Mouse (Mus musculus): ENCODE measurements at regions not wholly inside any gene's neighbourhood (a gene's known extent, or its start where the extent isn't known, plus 50 kb on each side); places are given as distances from the start of the nearest gene placed in this dataset.

DNA sequence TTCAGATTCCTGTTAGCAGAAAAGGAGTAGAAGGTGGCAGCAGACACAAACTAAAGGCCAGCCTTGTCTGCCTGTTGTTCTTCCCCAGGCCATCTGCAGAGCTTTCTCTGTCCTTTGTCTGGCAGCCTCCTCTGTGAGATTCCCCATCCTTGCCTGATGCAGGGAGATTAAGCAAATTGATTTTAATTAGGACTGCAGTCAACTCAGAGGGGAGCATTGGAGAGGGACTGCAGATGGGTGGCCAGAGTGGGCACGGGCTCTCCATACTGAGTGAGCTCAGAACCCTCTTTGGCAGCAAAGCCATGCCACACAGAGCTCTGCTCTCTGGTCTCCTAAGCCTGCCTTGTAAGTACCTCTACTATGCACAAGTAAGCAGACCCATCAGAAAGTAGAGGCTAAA is 158.5 kb downstream of the Maf start:
- DNase-seq, result no peak

DNA sequence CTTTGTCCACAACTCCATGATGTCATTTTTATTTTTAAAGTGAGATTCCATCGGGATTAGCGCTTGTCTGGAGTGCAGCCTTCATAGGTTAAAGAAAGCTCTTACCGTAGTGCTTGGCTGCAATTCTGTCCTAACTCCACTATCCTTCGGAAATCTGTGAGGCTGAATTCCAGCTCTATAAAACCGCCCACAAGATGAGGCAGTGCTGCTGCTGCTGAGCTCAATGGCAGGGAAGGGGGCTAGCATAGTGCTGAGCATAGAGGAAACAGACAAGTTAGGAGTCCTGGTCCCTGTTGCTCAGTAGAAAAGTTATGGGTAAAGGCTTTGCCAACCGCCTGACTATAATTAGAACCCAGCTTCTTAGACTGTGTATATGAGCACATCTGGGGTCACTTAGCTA is 163.5 kb downstream of the Maf start:
- no peak for DNase-seq

DNA sequence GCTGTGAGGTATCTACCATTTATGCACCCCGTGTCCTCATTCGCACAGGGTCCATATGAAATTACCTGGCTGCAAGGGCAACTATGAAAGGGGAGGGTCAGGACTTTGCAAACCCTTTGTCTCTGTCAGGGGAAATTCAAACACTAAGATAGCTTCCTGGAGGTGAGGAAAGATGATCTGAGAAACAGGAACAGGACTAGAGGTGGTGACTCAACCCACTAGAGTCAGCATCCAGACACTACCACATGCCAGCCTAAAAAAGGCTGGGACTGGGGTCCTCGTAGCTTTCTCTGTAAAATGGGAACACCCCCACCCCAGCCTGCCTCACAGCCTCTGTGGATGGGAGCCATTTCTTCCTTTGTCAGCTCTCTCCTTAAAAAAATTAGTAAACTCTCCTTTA is 164.7 kb downstream of the Maf start:
- DNase-seq, result no peak

DNA sequence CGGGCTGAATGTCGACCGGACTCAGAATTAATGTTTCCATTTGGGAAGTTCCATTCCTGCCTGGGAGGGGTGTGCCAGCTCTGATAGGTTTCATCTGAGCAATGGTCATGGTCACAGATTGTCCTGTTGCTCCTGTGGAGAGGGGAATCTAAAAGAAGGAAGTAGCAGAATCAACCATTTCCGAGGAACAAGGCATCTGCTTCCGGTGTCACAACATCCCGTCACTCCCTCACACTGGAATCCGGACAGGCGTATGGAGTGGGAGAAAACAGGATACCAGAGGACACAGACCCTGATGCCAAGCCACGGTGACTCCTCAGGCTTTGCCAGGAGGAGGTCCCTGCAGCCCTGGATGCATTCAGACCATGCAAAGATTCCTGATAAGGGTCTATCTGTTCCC is 168.0 kb downstream of the Maf start:
- DNase-seq, result peak; percentile 19

DNA sequence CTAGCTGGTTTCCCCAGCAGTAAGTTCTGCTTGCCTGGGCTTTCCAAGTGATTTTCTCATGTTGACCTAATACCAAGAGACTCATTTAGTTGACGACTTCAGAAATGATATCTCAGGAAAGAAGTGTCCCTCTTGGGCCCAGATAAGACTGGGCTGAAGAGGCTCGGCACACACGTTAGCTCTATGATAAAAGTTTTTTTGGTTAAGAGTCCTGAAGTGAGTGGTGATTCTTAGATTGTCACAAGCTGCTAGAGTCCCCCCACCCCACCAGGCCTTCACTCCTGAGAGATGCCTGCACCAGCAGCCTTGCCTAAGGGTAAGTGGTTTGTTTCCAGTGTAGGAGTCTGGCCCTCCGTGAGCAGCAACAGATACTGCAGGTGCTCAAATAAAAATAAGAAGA is 169.4 kb downstream of the Maf start:
- DNase-seq, result no peak

DNA sequence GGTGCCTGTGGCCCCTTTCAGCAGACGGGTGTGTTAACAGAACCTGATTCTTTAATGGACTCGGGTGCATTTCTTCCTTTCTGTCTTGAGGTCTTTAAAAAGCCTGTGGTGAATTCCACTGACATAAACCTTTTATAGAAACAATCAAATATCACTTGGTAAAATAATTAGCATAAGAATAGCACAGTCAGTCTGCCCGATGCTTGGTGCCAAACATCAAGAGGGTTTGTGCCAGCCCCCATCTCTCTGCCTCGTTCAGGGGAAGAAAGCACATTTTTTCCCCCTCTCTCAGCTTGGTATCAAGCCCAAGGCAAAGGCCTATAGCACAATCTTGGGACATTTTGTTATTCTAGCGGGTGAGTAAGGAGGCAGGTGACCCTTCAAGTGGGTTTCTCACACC is 169.8 kb downstream of the Maf start:
- DNase-seq, result no peak

DNA sequence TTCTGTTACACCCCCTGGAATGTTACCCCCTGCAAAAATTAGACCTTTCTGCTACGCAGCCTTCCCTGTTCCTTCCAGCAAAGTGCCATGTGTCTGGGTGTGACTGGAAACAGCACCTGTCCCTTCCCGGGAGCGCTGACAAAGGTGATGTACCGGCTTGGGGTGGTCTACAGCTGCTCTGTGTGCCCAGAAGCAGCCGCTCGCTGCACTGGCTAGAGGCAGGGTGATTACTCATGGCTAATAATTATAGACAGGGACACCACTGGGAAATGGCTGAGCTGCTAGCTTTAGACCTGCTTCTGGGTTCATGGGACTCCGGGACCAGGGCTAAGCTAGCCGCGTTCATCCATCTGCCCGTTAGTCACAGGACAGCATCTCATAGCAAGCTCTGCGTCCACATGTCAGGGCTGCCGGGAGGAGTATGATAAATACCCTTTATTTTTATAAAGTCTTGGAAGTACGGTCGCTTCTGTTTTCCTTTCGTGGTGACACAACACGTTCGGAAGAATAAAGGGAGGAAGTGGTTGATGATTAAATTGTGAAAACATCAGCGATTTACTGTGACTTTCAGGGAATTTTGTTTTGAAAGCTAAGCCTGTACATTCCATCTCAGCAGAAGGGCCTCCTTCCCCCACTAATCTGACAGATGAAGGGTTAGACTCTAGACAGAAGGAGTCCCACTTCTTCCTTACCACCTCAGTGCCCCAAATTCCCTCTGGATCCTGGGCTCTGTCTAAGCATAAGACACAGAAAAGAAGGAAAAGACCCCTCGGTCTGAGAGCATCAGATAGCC is 170.8 kb downstream of the Maf start:
- DNase-seq, result no peak

DNA sequence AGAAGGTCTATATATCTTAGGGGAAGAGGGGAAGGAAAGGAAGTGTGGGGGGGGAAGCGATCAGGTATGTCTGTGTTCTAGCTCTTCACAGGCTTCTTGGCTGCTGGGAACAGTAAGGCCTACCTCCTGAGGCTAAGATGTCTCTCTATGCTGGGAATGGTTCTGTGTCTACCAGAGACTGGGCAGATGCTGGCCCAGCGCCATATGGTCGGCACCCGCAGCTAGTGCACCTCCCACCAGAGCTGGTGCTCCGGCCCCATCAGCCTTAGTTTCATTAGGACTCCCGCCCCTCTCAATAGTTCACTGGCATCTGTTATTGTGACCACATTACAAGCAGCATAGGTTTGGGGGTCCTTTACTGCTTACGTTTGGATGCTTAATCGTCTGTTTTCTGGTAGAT is 171.6 kb downstream of the Maf start:
- no peak for DNase-seq

DNA sequence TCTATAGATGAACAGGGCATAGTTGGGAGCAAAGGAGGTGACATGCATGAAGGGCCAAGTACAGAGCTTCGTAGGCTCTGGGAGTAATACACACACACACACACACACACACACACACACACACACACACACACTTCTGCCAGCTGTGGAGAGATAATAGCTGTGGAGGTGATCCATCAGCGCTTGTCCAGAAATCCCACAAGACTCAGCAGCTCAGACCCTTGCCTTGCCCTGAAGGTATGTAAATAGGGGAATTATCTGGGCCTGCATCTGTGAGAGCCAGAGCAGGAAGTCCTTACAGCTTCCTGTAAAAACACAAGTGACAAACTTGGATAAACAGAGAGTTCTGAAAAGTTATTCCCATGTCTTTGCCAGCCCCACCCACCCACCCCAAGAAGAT is 173.6 kb downstream of the Maf start:
- no peak for DNase-seq

DNA sequence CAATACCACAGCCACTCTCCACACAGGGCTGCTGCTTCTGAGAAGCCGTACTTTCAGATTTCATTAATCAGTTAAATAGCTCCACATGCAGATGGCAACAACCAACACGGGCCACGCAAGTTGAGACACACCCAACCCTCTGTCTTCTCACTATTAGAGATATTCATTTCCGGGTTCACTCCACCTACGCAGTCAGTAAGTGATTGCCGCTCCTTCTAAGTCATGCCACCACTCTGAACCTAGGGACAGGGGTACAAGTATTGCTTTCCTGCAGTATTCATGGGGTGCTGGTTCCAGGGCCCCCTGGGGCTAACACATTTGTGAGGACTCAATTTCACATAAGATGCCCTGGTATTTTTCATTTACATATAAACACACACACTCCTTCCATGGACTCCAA is 176.3 kb downstream of the Maf start:
- no peak for DNase-seq

DNA sequence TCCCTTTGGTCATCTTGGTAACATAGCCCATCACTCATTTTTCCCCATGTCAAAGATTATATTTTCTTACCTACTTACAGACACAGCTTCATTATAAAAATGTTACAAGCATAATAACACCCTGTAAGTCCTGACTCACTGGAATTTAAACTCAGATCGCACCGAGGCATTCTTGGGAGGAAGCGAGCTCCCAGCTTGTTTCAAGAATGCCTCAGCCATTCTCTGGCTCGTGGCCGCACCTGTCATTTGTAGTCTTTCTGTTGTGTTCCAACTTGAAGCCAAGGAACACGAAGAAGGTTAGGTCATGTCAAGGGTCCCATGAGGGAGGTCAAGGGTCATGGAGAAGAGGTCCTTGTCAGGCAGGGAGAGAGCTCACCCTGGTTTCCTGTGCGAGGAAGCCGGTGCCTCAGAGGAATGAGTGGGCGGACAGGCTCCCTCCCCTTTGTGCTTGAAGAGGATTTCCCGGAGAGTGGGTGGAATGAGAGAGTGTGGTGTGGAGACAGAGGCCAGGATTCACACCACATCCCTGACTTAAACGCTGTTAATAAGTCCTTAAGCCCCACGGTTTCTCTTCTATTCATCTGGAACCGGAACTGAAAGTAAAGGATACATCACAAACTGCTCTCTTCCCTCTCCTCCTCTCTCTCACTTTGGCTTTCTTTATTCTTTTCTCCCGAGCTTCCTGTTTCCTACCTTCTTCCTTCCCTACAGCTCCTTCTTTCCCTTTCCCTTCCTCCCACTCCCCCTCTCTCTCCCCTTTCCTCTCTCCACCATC is 177.8 kb downstream of the Maf start:
- peak; percentile 30 for DNase-seq

DNA sequence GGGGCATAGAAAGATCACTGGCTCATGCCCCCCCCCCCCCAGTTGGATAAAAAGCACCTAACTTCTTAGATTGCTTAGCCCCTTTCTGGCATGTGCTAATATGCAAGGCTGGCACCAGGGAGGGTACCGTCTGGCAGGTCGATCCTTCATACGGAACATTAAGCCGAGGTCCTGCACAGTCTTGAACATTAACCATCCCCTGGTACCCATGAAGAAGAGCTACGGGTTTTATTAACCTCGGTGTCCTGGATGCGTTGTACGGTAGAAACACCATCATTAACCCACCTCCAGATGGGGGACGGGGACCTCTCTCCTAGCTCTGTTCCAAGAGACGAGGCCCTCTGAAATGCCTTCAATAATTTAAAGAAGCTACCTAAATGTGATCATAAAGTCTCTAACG is 178.7 kb downstream of the Maf start:
- no peak for DNase-seq

DNA sequence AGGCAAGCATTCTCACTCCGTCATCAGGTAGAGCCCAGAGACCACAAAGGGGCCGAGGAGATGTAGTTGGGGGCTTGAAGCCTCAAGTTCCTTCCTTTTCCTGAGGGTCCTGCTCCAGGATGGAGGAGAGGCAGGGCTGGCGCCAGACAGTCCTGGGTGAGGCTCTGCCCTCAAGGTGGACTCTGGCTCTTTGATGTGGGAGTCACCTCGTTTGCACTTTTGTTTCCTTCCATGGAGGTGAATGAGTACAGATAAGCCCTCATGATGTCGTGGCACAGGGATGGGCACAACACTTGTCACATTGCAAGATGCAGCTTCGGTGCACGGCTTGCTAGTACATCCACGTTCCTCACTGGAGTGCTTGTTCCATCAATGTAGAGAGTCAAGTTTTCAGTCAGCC is 182.4 kb downstream of the Maf start:
- no peak for DNase-seq

DNA sequence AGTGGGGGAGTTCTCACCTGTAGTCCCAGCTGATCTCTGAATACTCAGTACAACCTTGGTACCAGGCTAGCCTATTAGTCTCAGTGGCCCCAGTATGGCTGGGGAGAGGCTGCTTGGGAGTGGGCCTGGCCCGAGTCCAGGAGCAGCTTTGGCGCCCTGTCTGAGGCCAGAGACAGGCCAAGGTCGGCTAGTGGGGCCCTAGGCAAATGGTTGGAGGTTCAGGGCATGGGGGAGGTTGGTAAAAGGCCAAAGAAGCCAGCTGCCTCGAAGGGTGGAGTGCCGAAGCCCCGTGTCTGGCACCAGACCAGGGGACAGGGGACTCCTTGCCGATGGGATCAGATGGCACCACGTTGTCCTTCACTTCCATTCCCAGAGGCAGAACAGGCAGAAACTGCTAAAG is 182.9 kb downstream of the Maf start:
- DNase-seq, result no peak

DNA sequence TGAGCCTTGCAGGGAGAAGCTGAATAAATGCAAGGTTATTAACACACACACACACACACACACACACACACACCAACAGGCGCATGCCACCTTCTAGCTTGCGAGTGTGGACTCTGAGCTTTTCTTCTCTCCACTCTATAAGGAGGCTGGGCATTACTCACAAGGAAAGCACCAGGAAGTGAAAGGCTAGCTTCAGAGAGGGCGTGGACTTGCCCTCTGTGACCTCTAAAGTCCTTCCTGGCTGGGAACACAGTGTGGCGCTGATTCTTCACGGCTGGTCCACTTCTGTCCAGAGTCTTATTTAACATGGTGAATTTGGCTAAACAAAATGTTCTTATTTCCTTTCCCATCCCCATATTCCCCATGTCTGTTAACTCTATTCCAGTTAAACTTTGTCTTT is 185.1 kb downstream of the Maf start:
- peak; percentile 21 for DNase-seq

DNA sequence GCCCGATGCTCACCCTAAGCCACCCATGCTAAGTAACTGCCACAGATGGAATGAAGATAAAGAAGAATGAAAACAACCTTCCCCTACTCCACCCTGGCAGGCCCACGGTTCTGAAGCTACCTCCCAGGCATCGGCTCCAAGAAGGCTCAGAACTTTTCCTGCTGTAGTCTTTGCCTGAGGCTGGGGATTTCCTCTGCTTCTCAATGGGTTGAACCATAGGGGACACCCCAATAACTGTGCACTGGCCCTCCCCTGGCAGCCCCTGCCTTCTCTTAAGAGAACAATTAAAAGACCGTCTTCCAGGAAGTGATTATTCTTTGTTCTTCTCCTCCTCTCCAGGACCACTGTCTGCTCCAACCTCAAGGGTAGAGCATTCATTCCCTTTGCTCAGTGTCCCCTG is 191.9 kb downstream of the Maf start:
- DNase-seq, result no peak

DNA sequence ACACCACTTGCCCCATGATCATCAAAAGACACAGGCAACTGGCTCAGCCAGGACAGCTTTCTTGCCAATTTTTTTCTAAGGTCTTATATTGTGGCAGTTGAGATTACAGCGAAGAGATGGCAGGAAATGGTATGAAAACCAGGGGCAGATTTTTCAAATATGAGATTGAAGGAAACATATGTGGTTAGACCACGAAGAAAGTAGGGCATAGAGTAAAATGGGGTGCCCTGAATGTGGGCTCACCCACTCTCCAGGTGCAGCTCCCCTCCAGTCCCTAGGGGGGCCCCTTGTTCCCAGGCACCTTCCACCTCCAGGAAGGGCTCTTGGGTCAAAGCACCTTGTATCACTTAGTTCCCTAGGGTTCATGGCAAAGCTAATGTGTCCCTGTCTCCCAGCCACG is 193.1 kb downstream of the Maf start:
- no peak for DNase-seq

DNA sequence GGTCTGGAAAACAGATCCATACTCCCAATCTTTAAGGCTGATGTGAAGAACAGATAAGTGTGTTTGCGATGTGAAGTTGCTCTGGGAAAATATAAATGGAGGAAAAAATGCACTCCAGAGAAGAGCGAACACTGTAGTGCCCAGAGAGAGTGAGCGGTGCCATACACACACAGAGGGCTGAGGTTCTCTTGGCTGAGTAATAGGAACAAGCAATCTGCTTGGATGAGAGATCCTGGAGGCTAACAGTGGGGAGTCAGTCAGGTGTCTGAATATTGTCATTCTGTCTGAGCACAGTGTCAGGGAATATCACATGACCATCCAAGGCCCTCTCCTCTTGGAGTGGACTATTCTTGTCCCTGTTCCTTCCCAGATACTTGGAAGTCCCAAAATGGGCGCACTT is 200.4 kb downstream of the Maf start:
- no peak for DNase-seq

DNA sequence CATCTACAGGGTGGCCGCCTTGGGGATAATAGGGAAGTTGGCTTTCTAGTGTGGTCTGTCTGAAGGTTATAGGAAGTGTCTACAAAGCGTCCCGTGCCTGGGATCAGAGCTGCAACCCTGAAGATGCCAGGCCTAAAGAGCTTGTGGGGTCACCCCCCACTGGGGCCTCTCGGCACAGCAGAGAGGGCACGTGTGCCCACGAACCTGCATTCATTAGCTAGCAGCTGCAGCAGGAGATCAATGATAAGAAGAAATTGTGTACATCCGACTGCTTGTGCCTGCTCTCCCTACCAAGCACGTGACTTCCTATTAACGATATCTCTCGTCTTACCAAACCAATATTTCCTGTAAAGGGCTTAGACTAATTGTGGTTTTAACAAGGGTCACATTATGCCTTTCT is 200.9 kb downstream of the Maf start:
- no peak for DNase-seq

DNA sequence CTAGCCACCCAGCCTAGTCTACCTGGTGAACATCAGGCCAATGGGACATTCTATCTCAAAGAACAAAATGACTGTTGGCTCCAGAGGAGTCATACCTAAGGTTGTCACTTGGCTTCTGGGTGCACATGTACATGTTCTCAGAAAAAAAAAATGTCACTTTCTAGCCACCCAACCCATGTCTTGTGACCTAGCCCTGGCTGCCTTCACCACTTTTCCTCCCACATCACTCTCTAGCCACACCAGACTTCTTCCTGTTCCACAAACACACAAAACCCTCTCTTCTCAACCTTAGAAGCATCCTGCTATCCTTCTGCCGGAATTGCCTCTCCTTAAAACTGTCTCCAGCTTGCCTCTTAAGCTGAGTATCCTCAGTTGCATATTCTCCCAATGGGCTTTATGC is 211.6 kb downstream of the Maf start:
- no peak for DNase-seq

DNA sequence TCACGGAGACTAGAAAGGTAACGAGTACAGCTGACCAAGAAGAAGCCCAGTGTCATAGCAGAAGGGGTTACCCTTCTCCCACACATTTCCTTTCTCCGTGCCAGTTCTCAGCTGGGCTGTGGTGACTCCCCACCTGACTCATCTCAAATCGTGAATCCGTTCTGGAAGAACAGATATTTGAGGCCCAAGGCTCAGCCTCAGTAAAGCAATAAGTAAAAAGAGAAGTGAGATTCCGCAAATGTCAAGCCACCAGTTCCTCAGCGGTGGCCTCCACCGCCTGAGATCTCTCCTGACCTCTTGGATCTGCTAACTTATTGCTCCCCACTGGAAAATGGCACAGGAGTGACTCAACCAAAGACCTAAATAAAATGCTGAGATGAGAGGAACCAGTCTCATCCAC is 213.2 kb downstream of the Maf start:
- DNase-seq, result no peak

DNA sequence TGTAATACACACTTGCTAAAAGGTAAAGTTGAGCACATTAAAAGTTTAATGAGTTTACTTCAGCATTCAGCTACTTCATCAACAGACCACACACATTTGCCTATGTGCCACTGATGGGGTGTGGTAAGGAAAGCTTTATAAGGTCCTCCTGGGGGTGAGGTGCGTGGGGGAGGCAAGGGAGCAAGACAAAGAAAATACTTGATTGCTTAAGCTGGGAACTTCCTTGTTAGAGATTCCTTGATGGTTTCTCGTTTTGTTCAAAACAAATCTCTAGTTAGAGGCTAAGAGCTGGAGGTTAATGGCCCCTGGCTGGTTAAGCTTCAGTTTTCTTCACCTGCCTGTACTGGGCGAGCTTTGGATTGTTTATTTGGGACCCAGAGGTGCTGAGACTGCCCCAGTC is 220.7 kb downstream of the Maf start:
- no peak for DNase-seq

DNA sequence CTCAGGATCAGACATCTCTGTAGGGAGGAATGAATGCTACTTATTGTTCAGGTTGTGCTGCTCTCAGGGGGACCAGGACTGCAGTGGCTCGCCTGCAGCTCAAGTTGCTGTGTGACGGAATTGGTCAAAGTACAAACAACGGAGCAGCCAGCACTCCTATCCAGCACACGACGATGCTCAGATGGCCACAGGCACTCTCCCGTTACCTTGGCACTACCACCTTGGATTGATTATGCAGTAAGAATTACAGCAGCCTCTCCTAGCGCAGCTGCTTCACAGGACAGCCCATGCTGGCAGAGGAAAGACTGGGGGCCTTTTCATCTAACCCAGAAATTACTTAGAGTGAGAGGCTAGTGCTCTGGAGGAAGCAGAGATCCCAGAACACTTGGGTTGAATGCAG is 226.5 kb downstream of the Maf start:
- no peak for DNase-seq

DNA sequence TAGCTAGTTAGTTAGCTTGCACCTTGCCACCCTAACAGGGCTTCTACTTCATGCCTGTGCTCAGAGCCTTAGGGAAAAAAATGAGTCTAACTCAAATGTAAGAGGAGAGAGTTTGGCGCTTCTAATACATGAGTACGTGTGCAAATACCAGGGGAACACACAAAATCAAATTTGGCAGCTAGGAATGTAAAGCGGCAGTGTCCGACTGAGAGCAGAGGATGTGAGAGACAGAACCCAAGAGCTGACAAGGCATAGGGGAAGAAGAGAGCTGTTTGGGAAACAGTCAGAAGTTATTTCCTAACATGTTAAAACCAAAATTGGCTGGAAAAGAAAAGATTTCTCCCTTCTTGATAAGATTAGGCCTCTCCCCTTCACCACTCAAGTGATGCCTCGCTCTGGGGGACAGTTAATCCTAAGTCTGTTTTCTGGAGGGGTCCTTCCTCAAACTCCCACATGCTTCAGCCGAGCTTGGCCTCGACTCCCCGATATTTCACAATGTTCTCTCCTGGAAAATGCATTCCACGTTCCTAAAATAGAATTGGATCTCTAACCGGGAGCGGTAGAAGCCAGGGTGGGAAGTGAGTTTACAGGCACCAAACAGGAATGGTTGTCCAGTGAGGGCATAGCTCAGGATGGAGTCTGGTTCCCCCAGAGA is 229.1 kb downstream of the Maf start:
- DNase-seq, result no peak

Measured in kidney, adult 9 months (tissue).